Mouse (Mus musculus) stomach, embryonic 16.5 days (tissue): ENCODE data around the gene Pole4. TPM values are rescaled to one million over a fixed set of nuclear protein-coding genes. Genes with fewer than 3 reads are reported as not detected.

ENCODE experiments used
- ATAC-seq: fragments of 200-750 bp; cut with Nextera tagmentation; 2 replicates; pipeline ENCODE4 v1.8.0; 2017; ENCODE audit warnings: moderate number of reproducible peaks, moderate TSS enrichment; ENCODE audit not compliant: insufficient read depth, low FRiP score
- H3K27ac ChIP-seq: fragments of 300-500 bp; sonication (generic); 2 replicates; pipeline ENCODE4 v1.5.1; 2014; ENCODE audit warnings: low read length
- H3K27me3 ChIP-seq: fragments of 300-500 bp; sonication (generic); 2 replicates; pipeline ENCODE4 v1.6.1; 2014; ENCODE audit warnings: low read length, control low read depth, mixed read lengths; ENCODE audit not compliant: control insufficient read depth, insufficient read depth
- H3K36me3 ChIP-seq: fragments of 300-500 bp; sonication (generic); 2 replicates; pipeline ENCODE4 v1.6.1; 2014; ENCODE audit warnings: low read length; ENCODE audit not compliant: control insufficient read depth, insufficient read depth
- H3K4me1 ChIP-seq: fragments of 300-500 bp; sonication (generic); 2 replicates; pipeline ENCODE4 v1.6.1; 2014; ENCODE audit warnings: low read length, control low read depth, mixed read lengths; ENCODE audit not compliant: control insufficient read depth, insufficient read depth
- H3K4me2 ChIP-seq: fragments of 300-500 bp; sonication (generic); 2 replicates; pipeline ENCODE4 v1.6.1; 2014; ENCODE audit warnings: low read depth, low read length, mixed read lengths
- H3K4me3 ChIP-seq: fragments of 300-500 bp; sonication (generic); replicated peaks from 2 replicates; pipeline ENCODE4 v1.5.1; 2014; ENCODE audit warnings: mild to moderate bottlenecking, low read length
- H3K9ac ChIP-seq: fragments of 300-500 bp; sonication (generic); 2 replicates; pipeline ENCODE4 v1.6.1; 2014; ENCODE audit warnings: low read length
- H3K9me3 ChIP-seq: fragments of 300-500 bp; sonication (generic); replicated peaks from 2 replicates; pipeline ENCODE4 v1.6.1; 2016; ENCODE audit warnings: low read length, control low read depth; ENCODE audit not compliant: control insufficient read depth
- WGBS: fragments of 180-500 bp; shearing (Covaris S2); extraction: QIAGEN DNeasy Blood & Tissue Kit; methylation state at CpG from one replicate; pipeline ENCODE4 v1.1.7; 2014; 5-methylcytosine and 5-hydroxymethylcytosine counted together
- polyA plus RNA-seq: library from polyadenylated mRNA; unstranded; fragments of >200 nt; fragmentation: Nextera tagmentation; extraction: Ambion mirVana; gene quantifications from 2 replicates; pipeline ENCODE4 v1.2.1, GENCODE M21; 2015

The Pole4 gene
- polyA plus RNA-seq, 1 experiment from 2014 or later: 94.1 TPM

DNA sequence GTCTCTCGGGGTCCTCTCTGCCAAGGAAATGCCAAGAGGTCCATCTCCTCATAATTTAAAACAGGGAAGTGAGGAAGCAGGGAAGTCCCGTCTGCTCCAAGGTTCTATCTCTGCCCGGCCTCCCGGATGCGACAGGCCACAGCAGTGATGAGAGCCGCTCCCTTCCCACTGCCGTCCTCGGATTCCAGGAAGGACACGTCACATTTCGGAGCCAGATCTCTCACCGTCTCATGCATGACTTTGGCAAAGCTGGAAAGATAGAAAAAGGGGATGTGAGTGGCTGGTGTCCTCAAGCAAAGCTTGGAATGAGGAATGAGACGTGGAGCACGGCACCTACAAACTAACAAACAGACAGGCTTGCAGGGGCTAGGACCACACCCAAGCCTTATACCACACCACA, 22.0 kb upstream of the Pole4 start:
- Histone ChIP-seq H3K36me3 (peaks cover 9% of the 10 kb centered on the region), H3K27me3 (no peaks in the 10 kb centered on the region), H3K4me1 (peaks cover 8% of the 10 kb centered on the region), H3K4me3 (no peak overlapping the region), H3K27ac (no peak overlapping the region), H3K9ac (no peak overlapping the region), H3K4me2 (no peak overlapping the region), H3K9me3 (no peaks in the 10 kb centered on the region)
- ATAC-seq: no peak
- WGBS: 88% methylated on average over 13 of the region's 13 CpGs

DNA sequence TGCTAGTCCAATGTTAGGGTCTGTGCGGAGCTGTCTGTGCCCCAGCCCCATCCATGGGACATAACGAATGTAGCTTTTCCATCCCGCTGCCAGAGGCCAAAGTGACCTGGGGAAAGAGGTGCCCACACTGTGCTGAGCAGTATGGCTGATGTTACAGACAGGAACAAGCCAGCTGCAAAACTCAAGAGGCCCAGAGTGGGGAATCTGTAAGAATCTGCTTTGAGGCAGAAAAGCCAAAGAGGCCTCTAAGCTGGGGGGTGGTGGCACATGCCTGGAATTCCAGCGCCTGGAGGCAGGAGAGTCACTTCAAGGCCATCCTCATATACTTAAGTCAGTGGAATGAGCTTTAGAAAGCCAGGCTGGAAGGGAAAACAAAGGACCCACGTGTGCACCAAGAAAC, 18.2 kb upstream of the Pole4 start:
- no peaks in the 10 kb centered on the region for H3K9me3 ChIP-seq
- peaks cover 8% of the 10 kb centered on the region for H3K4me1 ChIP-seq
- no peak overlapping the region for H3K4me2 ChIP-seq
- no peaks in the 10 kb centered on the region for H3K27me3 ChIP-seq
- H3K9ac ChIP-seq: peak overlapping the region; percentile 49; the same call in 1 of the 2 replicates
- peak overlapping the region; percentile 52 for H3K27ac ChIP-seq
- 0 out of 2 replicates have a peak, but pooled peaks cover 2% of the 10 kb centered on the region for H3K36me3 ChIP-seq
- WGBS: 27% methylated on average over 5 of the region's 5 CpGs
- no peak overlapping the region for H3K4me3 ChIP-seq
- ATAC-seq: peak; percentile 51; the same call in 1 of the 2 replicates

GRCm38 (mm10) chr6:82716126-82716525, 11.0 kb upstream of the Pole4 start:
- Histone ChIP-seq H3K9ac (no peak overlapping the region), H3K27ac (peak overlapping the region; percentile 35), H3K9me3 (no peaks in the 10 kb centered on the region), H3K27me3 (no peaks in the 10 kb centered on the region), H3K4me1 (no peaks in the 10 kb centered on the region), H3K4me3 (no peak overlapping the region), H3K4me2 (no peak overlapping the region), H3K36me3 (no peaks in the 10 kb centered on the region)
- no peak for ATAC-seq
- WGBS: 56% methylated on average over 4 of the region's 4 CpGs

DNA sequence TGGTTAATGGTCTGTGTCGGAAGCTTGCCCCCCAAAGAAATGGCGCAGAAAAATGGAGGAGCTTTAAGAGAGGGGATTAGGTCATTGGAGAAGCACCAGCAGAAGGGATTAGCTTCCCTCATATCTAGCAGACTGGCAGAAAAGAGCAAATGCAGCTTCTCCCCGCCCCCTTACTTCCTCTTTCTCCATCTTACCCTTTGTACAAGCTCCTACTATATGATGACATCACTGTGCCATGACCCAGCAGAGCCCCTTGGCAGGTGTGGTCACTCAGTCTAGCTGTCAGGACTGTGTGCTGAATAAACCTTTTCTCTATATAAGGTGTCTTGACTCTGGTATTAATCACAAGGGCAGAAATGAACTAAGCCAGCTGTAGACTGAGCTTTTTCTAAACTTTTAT, 10.5 kb upstream of the Pole4 start:
- peak; percentile 76; the same call in 1 of the 2 replicates for ATAC-seq
- Histone ChIP-seq H3K4me3 (no peak overlapping the region), H3K4me1 (no peaks in the 10 kb centered on the region), H3K36me3 (no peaks in the 10 kb centered on the region), H3K27ac (peak overlapping the region; percentile 19), H3K4me2 (no peak overlapping the region), H3K9me3 (no peaks in the 10 kb centered on the region), H3K9ac (no peak overlapping the region), H3K27me3 (no peaks in the 10 kb centered on the region)
- 61% methylated on average over 3 of the region's 3 CpGs for WGBS

GRCm38 (mm10) chr6:82715253-82715652, 10.1 kb upstream of the Pole4 start:
- Histone ChIP-seq H3K27me3 (no peaks in the 10 kb centered on the region), H3K4me1 (no peaks in the 10 kb centered on the region), H3K9ac (no peak overlapping the region), H3K36me3 (no peaks in the 10 kb centered on the region), H3K27ac (peak overlapping the region; percentile 19), H3K9me3 (no peaks in the 10 kb centered on the region), H3K4me2 (no peak overlapping the region), H3K4me3 (no peak overlapping the region)
- no peak for ATAC-seq
- WGBS: 64% methylated on average over 6 of the region's 6 CpGs

DNA sequence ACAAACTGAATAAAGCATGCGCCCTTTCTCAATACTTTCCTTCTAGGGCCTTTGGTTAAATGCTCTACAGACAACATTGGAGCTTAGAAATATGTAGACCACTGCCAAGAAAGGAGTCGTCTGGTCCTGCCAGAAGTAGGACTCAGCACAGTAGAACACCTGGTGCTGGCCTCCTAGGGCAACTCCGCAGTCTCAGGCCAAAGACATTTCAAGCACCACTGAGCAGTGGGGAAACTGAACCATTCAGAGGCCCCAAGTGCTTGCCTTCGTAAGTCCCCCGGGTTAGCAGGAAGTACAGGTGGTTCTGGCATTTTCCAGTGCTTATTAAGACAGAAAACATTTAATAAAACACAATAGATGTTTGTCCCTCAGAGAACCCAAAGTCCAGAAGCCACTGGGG, 9.7 kb upstream of the Pole4 start:
- whole genome bisulfite sequencing: 75% methylated on average over 5 of the region's 5 CpGs

DNA sequence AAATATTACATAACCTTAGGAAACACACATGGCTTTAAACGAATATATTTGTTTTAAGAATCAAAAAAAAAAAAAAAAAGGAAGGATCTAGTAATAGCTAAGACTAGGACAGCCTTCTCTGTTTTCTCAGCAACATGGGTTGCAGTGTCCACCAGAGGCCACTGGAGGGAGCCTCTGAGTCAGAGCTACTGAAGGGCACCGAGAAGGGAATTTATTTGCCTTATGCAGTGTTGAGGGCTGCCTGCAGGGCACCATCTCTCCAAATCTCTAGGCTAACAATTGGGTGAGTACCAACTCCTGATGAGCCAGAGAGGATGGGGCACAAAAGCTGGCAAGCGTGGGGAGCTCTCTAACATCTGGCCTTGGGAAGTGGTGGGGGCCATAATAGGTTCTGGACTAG, 9.1 kb upstream of the Pole4 start:
- 19% methylated on average over 3 of the region's 3 CpGs for WGBS
- peak overlapping the region; percentile 69; the same call in 1 of the 2 replicates for H3K27ac ChIP-seq

More for the DNA sequence above, 9.7 kb upstream of the Pole4 start:
- H3K36me3 ChIP-seq: no peaks in the 10 kb centered on the region
- H3K4me3 ChIP-seq: no peak overlapping the region
- H3K4me1 ChIP-seq: no peaks in the 10 kb centered on the region
- no peak overlapping the region for H3K4me2 ChIP-seq
- no peak overlapping the region for H3K9ac ChIP-seq
- ATAC-seq: peak; percentile 61; the same call in 1 of the 2 replicates
- no peaks in the 10 kb centered on the region for H3K27me3 ChIP-seq
- peak overlapping the region; percentile 19; the same call in 1 of the 2 replicates for H3K27ac ChIP-seq
- no peaks in the 10 kb centered on the region for H3K9me3 ChIP-seq

DNA sequence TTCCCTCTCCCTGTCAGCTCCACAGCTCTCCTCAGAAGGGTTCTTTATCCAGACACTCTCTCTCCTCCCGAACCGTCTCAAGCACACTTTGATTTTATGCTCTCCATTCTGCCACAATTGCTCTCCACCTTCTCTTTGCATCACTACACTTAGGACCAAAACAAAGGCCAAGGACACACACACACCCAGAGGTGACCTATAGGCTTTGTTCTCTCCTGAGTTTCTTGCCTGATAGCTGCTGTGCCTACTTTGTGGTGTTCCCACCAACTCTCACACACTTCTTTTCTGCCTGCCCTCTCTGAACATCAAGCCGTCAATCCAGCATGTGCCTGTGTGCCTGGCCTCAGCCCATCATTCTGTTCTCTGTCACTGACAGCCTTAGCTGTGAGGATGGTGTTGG, 2.6 kb upstream of the Pole4 start:
- Histone ChIP-seq H3K9me3 (no peaks in the 10 kb centered on the region), H3K27ac (no peak overlapping the region), H3K27me3 (no peaks in the 10 kb centered on the region), H3K9ac (no peak overlapping the region), H3K4me1 (no peaks in the 10 kb centered on the region), H3K36me3 (no peaks in the 10 kb centered on the region), H3K4me3 (no peak overlapping the region), H3K4me2 (no peak overlapping the region)
- WGBS: 79% methylated on average over 3 of the region's 3 CpGs
- no peak for ATAC-seq

More for the DNA sequence above, 9.1 kb upstream of the Pole4 start:
- Histone ChIP-seq H3K9me3 (no peaks in the 10 kb centered on the region), H3K9ac (no peak overlapping the region), H3K36me3 (no peaks in the 10 kb centered on the region), H3K27me3 (no peaks in the 10 kb centered on the region), H3K4me2 (no peak overlapping the region), H3K4me1 (no peaks in the 10 kb centered on the region), H3K4me3 (no peak overlapping the region)
- peak; percentile 21; the same call in 1 of the 2 replicates for ATAC-seq

DNA sequence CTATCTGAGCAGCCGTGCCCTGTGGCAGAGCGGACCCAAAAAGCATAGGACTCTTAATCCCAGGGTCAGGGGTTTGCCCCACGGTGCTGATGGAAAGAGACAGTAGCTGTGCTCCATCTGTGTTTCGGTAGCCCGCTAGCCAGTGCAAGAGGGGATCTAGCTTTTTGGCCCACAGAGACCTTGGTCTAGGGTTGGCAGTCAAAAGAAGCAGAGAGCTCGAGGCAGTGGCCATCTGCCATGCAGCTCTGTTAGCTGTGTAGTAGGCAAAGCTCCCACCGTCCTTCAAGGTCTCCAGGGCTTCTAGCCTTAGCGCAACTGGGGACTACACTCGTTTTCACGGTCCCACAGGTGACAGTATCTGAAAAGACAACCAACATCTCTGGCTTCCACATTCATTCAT, 2.1 kb upstream of the Pole4 start:
- H3K36me3 ChIP-seq: no peaks in the 10 kb centered on the region
- no peak overlapping the region for H3K9ac ChIP-seq
- no peak overlapping the region for H3K27ac ChIP-seq
- no peak for ATAC-seq
- 91% methylated on average over 10 of the region's 10 CpGs for WGBS
- H3K4me1 ChIP-seq: no peaks in the 10 kb centered on the region
- H3K9me3 ChIP-seq: no peaks in the 10 kb centered on the region
- no peak overlapping the region for H3K4me2 ChIP-seq
- no peaks in the 10 kb centered on the region for H3K27me3 ChIP-seq
- H3K4me3 ChIP-seq: no peak overlapping the region
